Mouse (Mus musculus): Measurements from ENCODE around the gene Ptpn11. TPM values are rescaled to one million over a fixed set of nuclear protein-coding genes. Genes with fewer than 3 reads are reported as not detected.
"Not testable (repeated sequence)": the region's sequence is repeated elsewhere in the genome, so short reads cannot be mapped to it uniquely, and the experiment has no call there.

Gene Ptpn11
- polyA plus RNA-seq, 1 experiment, result 89.0 TPM

- TF ChIP-seq CTCF (IDR thresholded peaks at IDR 0.05; ENCODE audit: borderline replicate concordance, insufficient read depth, low read depth, low read length) (no peak), POLR2A (IDR thresholded peaks at IDR 0.05; ENCODE audit: borderline replicate concordance, insufficient read depth, low read length) (no peak)
- no peak for DNase-seq
- Histone ChIP-seq H3K27ac (ENCODE audit: insufficient read depth, low read length) (no peak overlapping the region), H3K4me3 (replicated peaks; ENCODE audit: insufficient read depth, low read depth, low read length) (no peak overlapping the region), H3K27me3 (ENCODE audit: control insufficient read depth, insufficient read depth, low read length) (no peaks in the 10 kb centered on the region), H3K4me1 (ENCODE audit: control insufficient read depth, insufficient read depth, low read length) (no peaks in the 10 kb centered on the region)
- 88% methylated on average over 9 of the region's 9 CpGs for WGBS
Measured at GRCm38 (mm10) chr5:121209755-121210600, 18.8 kb upstream of the Ptpn11 start.

GRCm38 (mm10) chr5:121206984-121207383 is 15.8 kb upstream of the Ptpn11 start:
- no peak for DNase-seq
- Histone ChIP-seq H3K27me3 (ENCODE audit: control insufficient read depth, insufficient read depth, low read length) (no peaks in the 10 kb centered on the region), H3K4me3 (replicated peaks; ENCODE audit: insufficient read depth, low read depth, low read length) (no peak overlapping the region), H3K4me1 (ENCODE audit: control insufficient read depth, insufficient read depth, low read length) (no peaks in the 10 kb centered on the region), H3K27ac (ENCODE audit: insufficient read depth, low read length) (no peak overlapping the region)
- TF ChIP-seq CTCF (IDR thresholded peaks at IDR 0.05; ENCODE audit: borderline replicate concordance, insufficient read depth, low read depth, low read length), result no peak
- no peak for TF ChIP-seq POLR2A (IDR thresholded peaks at IDR 0.05; ENCODE audit: borderline replicate concordance, insufficient read depth, low read length)
- 84% methylated on average over 3 of the region's 3 CpGs for WGBS

GRCm38 (mm10) chr5:121206540-121206939 is 15.3 kb upstream of the Ptpn11 start:
- Histone ChIP-seq H3K4me1 (ENCODE audit: control insufficient read depth, insufficient read depth, low read length) (no peaks in the 10 kb centered on the region), H3K27me3 (ENCODE audit: control insufficient read depth, insufficient read depth, low read length) (no peaks in the 10 kb centered on the region), H3K4me3 (replicated peaks; ENCODE audit: insufficient read depth, low read depth, low read length) (no peak overlapping the region), H3K27ac (ENCODE audit: insufficient read depth, low read length) (no peak overlapping the region)
- no peak for TF ChIP-seq POLR2A (IDR thresholded peaks at IDR 0.05; ENCODE audit: borderline replicate concordance, insufficient read depth, low read length)
- no peak for TF ChIP-seq CTCF (IDR thresholded peaks at IDR 0.05; ENCODE audit: borderline replicate concordance, insufficient read depth, low read depth, low read length)
- WGBS, result 69% methylated on average over 9 of the region's 9 CpGs
- DNase-seq, result no peak

DNA sequence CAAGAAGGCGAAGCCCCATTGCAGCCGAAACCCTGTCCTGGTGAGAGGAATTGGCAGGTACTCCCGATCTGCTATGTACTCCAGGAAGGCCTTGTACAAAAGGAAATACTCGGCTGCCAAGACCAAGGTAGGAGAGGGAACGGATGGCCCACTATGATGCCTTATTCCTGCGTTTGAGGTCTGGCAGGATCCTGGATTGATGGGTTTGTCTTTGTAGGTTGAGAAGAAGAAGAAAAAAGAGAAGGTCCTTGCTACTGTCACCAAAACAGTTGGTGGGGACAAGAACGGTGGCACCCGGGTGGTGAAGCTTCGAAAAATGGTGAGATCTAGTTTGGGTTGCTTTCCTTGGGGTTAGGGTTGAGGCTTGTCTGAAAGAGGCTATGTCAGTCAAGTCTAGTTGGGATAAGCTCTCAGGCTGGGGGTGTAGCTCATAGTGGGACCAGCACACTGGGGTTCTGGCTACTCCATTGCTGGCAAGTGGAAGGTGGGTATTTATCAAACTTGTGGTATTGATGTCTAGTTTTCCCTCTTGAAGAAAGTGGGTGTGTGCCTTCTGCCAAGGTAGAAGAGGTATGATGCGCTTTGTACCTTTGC is 14.4 kb upstream of the Ptpn11 start:
- H3K27ac ChIP-seq (ENCODE audit: insufficient read depth, low read length); H3K4me3 ChIP-seq (replicated peaks; ENCODE audit: insufficient read depth, low read depth, low read length); H3K4me1 ChIP-seq (ENCODE audit: control insufficient read depth, insufficient read depth, low read length); DNase-seq; H3K27me3 ChIP-seq (ENCODE audit: control insufficient read depth, insufficient read depth, low read length): not testable (repeated sequence)
- WGBS, result 51% methylated on average over 8 of the region's 10 CpGs

DNA sequence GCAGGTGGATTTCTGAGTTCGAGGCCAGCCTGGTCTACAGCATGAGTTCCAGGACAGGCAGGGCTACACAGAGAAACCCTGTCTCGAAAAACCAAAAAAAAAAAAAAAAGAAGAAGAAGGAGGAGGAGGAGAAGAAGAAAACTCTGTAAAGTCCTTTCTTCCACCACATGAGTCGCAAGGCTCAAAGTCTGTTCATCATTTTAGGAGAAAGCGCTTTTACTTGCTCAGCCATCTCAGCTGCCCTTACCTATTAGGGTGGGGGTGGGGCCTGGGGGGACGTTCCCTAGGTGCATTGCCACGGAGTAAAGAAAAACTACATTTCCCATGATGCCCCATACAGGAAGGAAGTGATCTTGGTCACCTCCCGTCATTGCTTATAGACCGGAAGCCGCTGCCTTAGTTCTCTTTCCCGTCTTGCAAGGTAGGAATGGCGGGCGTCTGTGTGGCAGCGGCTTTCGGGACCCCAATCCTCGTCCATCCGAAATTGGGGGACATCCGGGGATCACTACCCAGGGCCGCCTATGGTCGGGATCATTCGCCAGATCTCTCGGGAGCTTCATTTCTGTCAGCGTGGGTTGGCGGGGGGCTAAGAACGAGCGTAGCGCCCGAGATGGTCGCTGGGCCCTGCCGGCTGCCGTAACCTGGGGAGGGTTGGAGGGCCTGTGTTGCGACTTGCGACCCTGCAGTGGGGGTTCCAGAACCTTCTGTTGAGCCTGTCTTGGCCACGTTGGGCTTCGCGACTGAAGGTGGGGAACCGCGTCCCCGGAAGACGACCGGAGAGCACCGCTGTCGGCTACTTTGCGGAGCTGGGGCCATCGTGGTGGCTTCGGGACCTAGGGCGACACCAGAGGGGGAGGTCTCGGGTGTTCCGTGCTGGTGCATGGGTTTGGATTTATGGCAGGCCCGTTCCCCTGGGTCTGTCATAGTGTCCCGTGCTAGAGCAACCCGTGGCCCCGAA is 13.2 kb upstream of the Ptpn11 start, which contains the start of gene Rpl6:
Gene Rpl6, plus strand, starts transcription at position 350 of the 958 bp plus-strand sequence.
- peak within 1 kb of the TSS; percentile 85 for H3K4me3 ChIP-seq (replicated peaks; ENCODE audit: insufficient read depth, low read depth, low read length)
- DNase-seq, result peak; percentile 80 to 90
- no peaks in the 10 kb centered on the region for H3K27me3 ChIP-seq (ENCODE audit: control insufficient read depth, insufficient read depth, low read length)
- no peaks in the 10 kb centered on the region for H3K4me1 ChIP-seq (ENCODE audit: control insufficient read depth, insufficient read depth, low read length)
- H3K27ac ChIP-seq (ENCODE audit: insufficient read depth, low read length), result no peak within 1 kb of the TSS
- WGBS, result under 1% methylated on average over 52 of the region's 52 CpGs
- TF ChIP-seq POLR2A (IDR thresholded peaks at IDR 0.05; ENCODE audit: borderline replicate concordance, insufficient read depth, low read length) (peak; percentile 88; the same call in 1 of the 2 replicates), CTCF (IDR thresholded peaks at IDR 0.05; ENCODE audit: borderline replicate concordance, insufficient read depth, low read depth, low read length) (no peak)

DNA sequence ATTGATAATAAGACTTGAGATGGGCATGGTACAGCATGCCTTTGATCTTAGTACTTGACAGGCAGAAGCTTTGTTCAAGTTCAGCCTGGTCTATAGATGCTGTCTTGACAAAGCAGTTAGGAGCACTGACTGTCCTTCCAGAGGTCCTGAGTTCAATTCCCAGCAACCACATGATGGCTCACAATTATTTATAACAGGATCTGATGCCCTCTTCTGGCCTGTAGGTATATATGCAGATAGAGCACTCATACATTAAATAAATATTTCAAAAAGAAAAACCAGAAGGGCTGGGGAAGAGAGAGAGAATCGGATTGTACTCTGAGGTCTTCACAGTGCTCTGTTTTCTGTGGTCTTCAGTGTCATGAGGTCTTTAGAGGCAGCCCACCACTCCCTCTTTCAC is 11.3 kb upstream of the Ptpn11 start:
- H3K27me3 ChIP-seq (ENCODE audit: control insufficient read depth, insufficient read depth, low read length), result no peaks in the 10 kb centered on the region
- 74% methylated on average over 1 of the region's 1 CpGs for WGBS
- H3K4me3 ChIP-seq (replicated peaks; ENCODE audit: insufficient read depth, low read depth, low read length), result no peak overlapping the region
- no peak overlapping the region for H3K27ac ChIP-seq (ENCODE audit: insufficient read depth, low read length)
- TF ChIP-seq CTCF (IDR thresholded peaks at IDR 0.05; ENCODE audit: borderline replicate concordance, insufficient read depth, low read depth, low read length), result no peak
- no peak for TF ChIP-seq POLR2A (IDR thresholded peaks at IDR 0.05; ENCODE audit: borderline replicate concordance, insufficient read depth, low read length)
- DNase-seq, result no peak
- no peaks in the 10 kb centered on the region for H3K4me1 ChIP-seq (ENCODE audit: control insufficient read depth, insufficient read depth, low read length)

- DNase-seq, result peak in 1 of 2 experiments; percentile 43
- Histone ChIP-seq H3K4me1 (ENCODE audit: control insufficient read depth, insufficient read depth, low read length) (no peaks in the 10 kb centered on the region), H3K27me3 (ENCODE audit: control insufficient read depth, insufficient read depth, low read length) (no peaks in the 10 kb centered on the region), H3K4me3 (replicated peaks; ENCODE audit: insufficient read depth, low read depth, low read length) (no peak overlapping the region), H3K27ac (ENCODE audit: insufficient read depth, low read length) (no peak overlapping the region)
- TF ChIP-seq CTCF (IDR thresholded peaks at IDR 0.05; ENCODE audit: borderline replicate concordance, insufficient read depth, low read depth, low read length) (peak; percentile 30; the same call in 1 of the 2 replicates), POLR2A (IDR thresholded peaks at IDR 0.05; ENCODE audit: borderline replicate concordance, insufficient read depth, low read length) (no peak)
- WGBS, result 48% methylated on average over 3 of the region's 3 CpGs
Measured at GRCm38 (mm10) chr5:121201739-121202138, 10.5 kb upstream of the Ptpn11 start.
